Mouse (Mus musculus) heart, embryonic 14.5 days (tissue): ENCODE measurements around the gene Fam213b. TPM values are rescaled to one million over a fixed set of nuclear protein-coding genes. Genes with fewer than 3 reads are reported as not detected.
A peak's percentile ranks its signal among the peaks of the same experiment; 100 is the strongest.

ENCODE experiments used
- ATAC-seq: fragments of 200-750 bp; cut with Nextera tagmentation; 2 replicates; pipeline ENCODE4 v1.8.0; 2017; ENCODE audit warnings: low read depth, moderate TSS enrichment; ENCODE audit not compliant: insufficient number of reproducible peaks, insufficient read depth, low FRiP score
- H3K27ac ChIP-seq, 2 experiments: fragments of 200-500 bp in 1 of 2; fragments of 300-500 bp in 1 of 2; sonication (generic) in 1 of 2; replicated peaks in 1 of 2; 2 replicates each; pipeline ENCODE4 v1.5.1; 2012 to 2014; ENCODE audit warnings: low read depth in 2 of 2, low read length in 2 of 2, control low read depth in 1 of 2, mild to moderate bottlenecking in 1 of 2, mixed read lengths in 1 of 2; ENCODE audit not compliant: control insufficient read depth in 1 of 2, insufficient read depth in 1 of 2
- H3K27me3 ChIP-seq: fragments of 300-500 bp; sonication (generic); 2 replicates; pipeline ENCODE4 v1.6.1; 2014; ENCODE audit warnings: mild to moderate bottlenecking, low read length, control low read depth; ENCODE audit not compliant: control insufficient read depth, insufficient read depth
- H3K36me3 ChIP-seq: fragments of 300-500 bp; sonication (generic); 2 replicates; pipeline ENCODE4 v1.6.1; 2014; ENCODE audit warnings: mild to moderate bottlenecking, control low read depth, low read length, mixed read lengths; ENCODE audit not compliant: control insufficient read depth, insufficient read depth
- H3K4me1 ChIP-seq, 2 experiments: fragments of 200-500 bp in 1 of 2; fragments of 300-500 bp in 1 of 2; sonication (generic) in 1 of 2; 2 replicates each; pipeline ENCODE4 v1.6.1; 2012 to 2014; ENCODE audit warnings: low read length in 2 of 2, control low read depth in 1 of 2, mixed read lengths in 1 of 2; ENCODE audit not compliant: control insufficient read depth in 2 of 2, insufficient read depth in 2 of 2
- H3K4me2 ChIP-seq: fragments of 300-500 bp; sonication (generic); 2 replicates; pipeline ENCODE4 v1.6.1; 2014; ENCODE audit warnings: mild to moderate bottlenecking, low read length
- H3K4me3 ChIP-seq, 2 experiments: fragments of 200-500 bp in 1 of 2; fragments of 300-500 bp in 1 of 2; sonication (generic) in 1 of 2; 2 replicates each; pipeline ENCODE4 v1.5.1; 2012 to 2014; ENCODE audit warnings: low read length in 2 of 2, mild to moderate bottlenecking in 2 of 2, control low read depth in 1 of 2, low read depth in 1 of 2, moderate library complexity in 1 of 2; ENCODE audit not compliant: control insufficient read depth in 1 of 2, insufficient read depth in 1 of 2
- H3K9ac ChIP-seq: fragments of 300-500 bp; sonication (generic); 2 replicates; pipeline ENCODE4 v1.6.1; 2014; ENCODE audit warnings: mild to moderate bottlenecking, low read length
- H3K9me3 ChIP-seq: fragments of 300-500 bp; sonication (generic); 2 replicates; pipeline ENCODE4 v1.6.1; 2016; ENCODE audit warnings: low read length, control low read depth; ENCODE audit not compliant: control insufficient read depth
- WGBS: fragments of 180-500 bp; shearing (Covaris S2); extraction: QIAGEN DNeasy Blood & Tissue Kit; methylation state at CpG from one replicate; pipeline ENCODE4 v1.1.7; 2014; 5-methylcytosine and 5-hydroxymethylcytosine counted together
- polyA plus RNA-seq: library from polyadenylated mRNA; unstranded; fragments of >200 nt; fragmentation: Nextera tagmentation; extraction: Ambion mirVana; gene quantifications from 2 replicates; pipeline ENCODE4 v1.2.1, GENCODE M21; 2014

The Fam213b gene
- polyA plus RNA-seq, 1 experiment from 2014 or later, result 56.8 TPM

- no peak for ATAC-seq
- Histone ChIP-seq H3K9ac (no peak overlapping the region), H3K4me1 (peaks cover 3 to 8% of the 10 kb centered on the region in 2 experiments; a peak in 3 of 4 replicates), H3K36me3 (no peaks in the 10 kb centered on the region), H3K27ac (no peak overlapping the region), H3K9me3 (no peaks in the 10 kb centered on the region), H3K27me3 (no peaks in the 10 kb centered on the region), H3K4me2 (no peak overlapping the region), H3K4me3 (no peak overlapping the region)
- WGBS, result 71% methylated on average over 5 of the region's 5 CpGs
Observed at GRCm38 (mm10) chr4:154908490-154908889, 9.6 kb upstream of the Fam213b start.

DNA sequence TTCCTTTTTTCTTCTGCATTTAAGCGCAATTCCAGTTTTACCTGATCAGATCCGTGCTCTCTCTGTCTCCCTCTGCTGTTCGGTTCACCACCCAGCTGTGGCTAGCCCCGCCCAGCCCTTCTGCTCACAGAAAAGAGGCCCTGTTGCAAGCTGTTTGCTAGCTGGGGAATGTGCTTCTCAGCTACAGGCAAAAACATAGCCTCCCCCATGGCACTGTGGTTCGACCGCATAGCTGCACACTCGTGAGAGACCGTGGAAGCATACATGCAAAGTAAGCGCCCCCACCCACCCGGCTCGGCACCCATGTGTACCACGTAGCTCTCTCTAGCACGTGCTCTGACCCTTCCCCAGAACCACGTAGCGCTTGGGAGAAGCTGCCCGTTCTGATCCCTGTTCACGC is 8.9 kb upstream of the Fam213b start:
- Histone ChIP-seq H3K4me3 (no peak overlapping the region), H3K36me3 (no peaks in the 10 kb centered on the region), H3K4me1 (peaks cover 3 to 8% of the 10 kb centered on the region in 2 experiments; a peak in 3 of 4 replicates), H3K9me3 (no peaks in the 10 kb centered on the region), H3K4me2 (no peak overlapping the region), H3K27ac (no peak overlapping the region), H3K27me3 (no peaks in the 10 kb centered on the region), H3K9ac (no peak overlapping the region)
- WGBS, result 40% methylated on average over 17 of the region's 17 CpGs
- 0 out of 2 replicates have a peak, but pooled peaks have one; percentile 27 for ATAC-seq

GRCm38 (mm10) chr4:154904185-154905071 is 5.5 kb upstream of the Fam213b start:
- peak overlapping the region; percentile 65 for H3K9ac ChIP-seq
- 0 out of 4 replicates have a peak overlapping the region, but pooled peaks of 1 of the 2 experiments have one; percentile 38 for H3K27ac ChIP-seq
- ATAC-seq, result peak; percentile 83

GRCm38 (mm10) chr4:154902371-154902770 is 3.4 kb upstream of the Fam213b start:
- Histone ChIP-seq H3K4me2 (no peak overlapping the region), H3K4me1 (peaks cover 10 to 12% of the 10 kb centered on the region in 2 experiments; a peak in 3 of 4 replicates), H3K9me3 (no peaks in the 10 kb centered on the region), H3K36me3 (no peaks in the 10 kb centered on the region), H3K4me3 (no peak overlapping the region), H3K27me3 (peaks cover 2% of the 10 kb centered on the region; the same call in 1 of the 2 replicates), H3K27ac (no peak overlapping the region), H3K9ac (no peak overlapping the region)
- ATAC-seq, result no peak
- 80% methylated on average over 2 of the region's 2 CpGs for WGBS

More at GRCm38 (mm10) chr4:154904185-154905071, 5.5 kb upstream of the Fam213b start:
- Histone ChIP-seq H3K27me3 (no peaks in the 10 kb centered on the region), H3K36me3 (no peaks in the 10 kb centered on the region), H3K4me1 (peaks cover 3 to 6% of the 10 kb centered on the region in 2 experiments; a peak in 2 of 4 replicates), H3K4me3 (peak overlapping the region; percentile 47 to 52), H3K4me2 (peak overlapping the region; percentile 93), H3K9me3 (no peaks in the 10 kb centered on the region)
- 2% methylated on average over 16 of the region's 16 CpGs for WGBS

- WGBS, result 65% methylated on average over 6 of the region's 6 CpGs
- Histone ChIP-seq H3K4me2 (peak overlapping the region; percentile 91), H3K9ac (peak overlapping the region; percentile 75), H3K27ac (no peak overlapping the region), H3K36me3 (no peaks in the 10 kb centered on the region), H3K4me1 (peaks cover 11 to 12% of the 10 kb centered on the region in 2 experiments; a peak in 3 of 4 replicates), H3K9me3 (no peaks in the 10 kb centered on the region), H3K27me3 (peaks cover 3% of the 10 kb centered on the region), H3K4me3 (peak overlapping the region; percentile 47 to 53)
- ATAC-seq, result no peak
Observed at GRCm38 (mm10) chr4:154897676-154898465, 1.1 kb downstream of the Fam213b start.

DNA sequence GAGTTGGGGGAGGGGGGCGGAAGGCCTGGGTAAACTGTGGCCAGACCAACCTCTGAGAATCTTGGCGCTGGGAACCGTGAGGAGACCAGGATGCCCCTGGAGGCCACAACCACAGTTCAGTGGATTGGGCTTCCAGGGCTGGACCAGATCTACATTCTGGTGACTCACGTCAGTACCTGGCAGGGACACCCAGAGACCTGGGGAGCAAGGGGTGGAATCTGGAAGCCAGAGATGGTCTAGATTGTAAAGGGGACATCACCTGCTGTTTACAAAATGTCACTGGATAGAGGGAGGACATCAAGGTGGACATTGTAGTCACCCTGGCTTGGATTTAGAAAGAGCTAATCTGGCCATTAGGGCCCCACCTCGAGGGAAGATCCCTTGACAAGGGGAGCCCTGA is 3.4 kb downstream of the Fam213b start:
- Histone ChIP-seq H3K9ac (no peak overlapping the region), H3K4me3 (no peak overlapping the region), H3K27me3 (peaks cover 3% of the 10 kb centered on the region), H3K4me2 (no peak overlapping the region), H3K36me3 (no peaks in the 10 kb centered on the region), H3K9me3 (no peaks in the 10 kb centered on the region), H3K27ac (no peak overlapping the region), H3K4me1 (peaks cover 11 to 12% of the 10 kb centered on the region in 2 experiments; a peak in 3 of 4 replicates)
- no peak for ATAC-seq
- 70% methylated on average over 5 of the region's 5 CpGs for WGBS

GRCm38 (mm10) chr4:154890887-154891286 is 8.0 kb downstream of the Fam213b start:
- no peaks in the 10 kb centered on the region for H3K36me3 ChIP-seq
- no peak overlapping the region for H3K4me3 ChIP-seq
- H3K4me2 ChIP-seq, result no peak overlapping the region
- no peaks in the 10 kb centered on the region; the same call in 1 of the 2 replicates for H3K27me3 ChIP-seq
- ATAC-seq, result no peak
- H3K9ac ChIP-seq, result no peak overlapping the region
- no peak overlapping the region for H3K27ac ChIP-seq
- H3K9me3 ChIP-seq, result no peaks in the 10 kb centered on the region
- WGBS, result 89% methylated on average over 14 of the region's 14 CpGs
- no peaks in the 10 kb centered on the region for H3K4me1 ChIP-seq
